Mouse (Mus musculus) ES-E14 (cell line): ENCODE results near the gene Cbx8.

Experiments used
- HCFC1 ChIP-seq: IDR thresholded peaks from 2 replicates; pipeline ENCODE4 v1.6.1; 2012; ENCODE audit warnings: low read length, inconsistent platforms, borderline replicate concordance; ENCODE audit not compliant: insufficient read depth
- MAFK ChIP-seq: IDR thresholded peaks from 2 replicates; pipeline ENCODE4 v1.6.1; 2014; ENCODE audit warnings: mild to moderate bottlenecking, low read depth, low read length, inconsistent platforms; ENCODE audit not compliant: insufficient read depth
- ZC3H11A ChIP-seq: IDR thresholded peaks from 2 replicates; pipeline ENCODE4 v1.6.1; 2012; ENCODE audit warnings: low read depth, mild to moderate bottlenecking, inconsistent platforms, low read length, borderline replicate concordance

DNA sequence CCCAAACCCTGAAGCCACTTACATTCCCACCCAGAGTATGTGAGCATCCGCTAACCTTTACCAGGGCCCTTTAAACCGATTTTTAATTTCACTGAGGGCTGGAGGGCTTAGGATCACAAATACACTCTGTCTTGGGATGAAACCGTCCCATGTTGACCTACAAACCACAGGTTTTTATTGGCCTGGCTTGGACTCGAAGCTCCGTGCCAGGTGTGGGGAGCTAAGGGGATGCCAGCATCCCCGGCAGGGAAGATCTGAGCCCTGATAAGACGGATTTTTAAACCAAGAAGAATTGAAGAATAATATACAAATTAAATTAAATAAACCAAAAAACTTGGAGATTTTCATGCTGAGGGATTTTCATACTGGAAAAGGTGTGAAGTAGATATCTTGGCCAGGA lies 26.3 kb downstream of the Cbx8 start:
- TF ChIP-seq ZC3H11A (no peak), MAFK (no peak), HCFC1 (no peak)
